Mouse (Mus musculus) heart, embryonic 16.5 days (tissue): Measurements from ENCODE around the gene Smim9. TPM values are rescaled to one million over a fixed set of nuclear protein-coding genes. Genes with fewer than 3 reads are reported as not detected.

Source experiments
- polyA plus RNA-seq: library from polyadenylated mRNA; unstranded; fragments of >200 nt; fragmentation: Nextera tagmentation; extraction: Ambion mirVana; gene quantifications from 2 replicates; pipeline ENCODE4 v1.2.1, GENCODE M21; 2015

Smim9 gene
- polyA plus RNA-seq, 1 experiment from 2014 or later = not detected

Other genes with a start within 250 kb of the Smim9 start
- 4.0 and 4.9 TPM in 2 replicates for gene Gab3, start 78.3 kb downstream of the Smim9 start, polyA plus RNA-seq
- gene Dkc1, start 67.9 kb downstream of the Smim9 start, polyA plus RNA-seq = 68.9 and 82.9 TPM in 2 replicates
- gene Mpp1, start 32.8 kb downstream of the Smim9 start, polyA plus RNA-seq = 45.8 and 52.2 TPM in 2 replicates
- 73.6 and 83.5 TPM in 2 replicates for gene Fundc2, start 218.6 kb upstream of the Smim9 start, polyA plus RNA-seq
- 0.95 and 2.0 TPM in 2 replicates for gene F8, start 218.8 kb upstream of the Smim9 start, polyA plus RNA-seq